In the genomic region with DNA sequence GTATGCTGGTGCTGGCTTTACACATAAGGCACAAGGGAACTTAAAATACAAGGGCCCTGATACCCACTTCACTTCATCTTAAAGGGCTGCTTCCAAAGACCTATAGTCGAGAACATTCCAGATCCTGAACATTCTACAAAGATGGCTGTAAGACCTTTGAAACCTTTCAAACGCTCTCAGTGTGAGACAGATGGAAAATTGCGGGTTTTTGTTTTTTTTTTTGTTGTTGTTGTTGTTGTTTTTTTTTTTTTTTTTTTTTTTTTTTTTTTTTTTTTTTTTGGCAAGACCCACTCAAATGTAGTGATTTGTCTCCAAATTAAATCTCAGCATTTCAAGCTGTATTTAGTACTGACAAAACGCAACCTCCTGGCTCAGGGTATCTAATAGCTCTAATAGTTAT, we compare ENCODE assay signal across 27 mouse cellular contexts. TPM values are rescaled to one million over a fixed set of nuclear protein-coding genes. Genes with fewer than 3 reads are reported as not detected.
DNase-seq lines count a peak whose midpoint lies in the region; ATAC-seq and TF ChIP-seq lines count a peak whose summit lies in the region.
"Had no signal": no experiment of that assay in that cellular context is flagged by ENCODE, and none has a peak within 500 bp of the region (broad histone marks: within the 10 kb centered on the region; RNA-seq: fewer than 3 reads in every experiment).

No protein-coding gene starts in this region.

- peak overlapping the region; percentile 35; the same call in 1 of the 2 replicates for H3K27ac ChIP-seq in gastrocnemius, adult 2 months
- no peak overlapping the region for H3K27ac ChIP-seq in lung, embryonic 16.5 days (ENCODE audit: low read length)
- no peak overlapping the region for H3K27ac ChIP-seq in CH12.LX (ENCODE audit: insufficient read depth, low read depth)
- H3K27ac ChIP-seq: embryonic facial prominence, embryonic 13.5 days; embryonic facial prominence, embryonic 15.5 days; forebrain, embryonic 10.5 days; forebrain, embryonic 12.5 days had no signal

- intact Hi-C loops in gastrocnemius, adult 2 months (cut with DNase I) = no loop called here

- WGBS in lung, embryonic 16.5 days = 76% methylated on average over 4 of the region's 4 CpGs

- no peak overlapping the region for H3K4me3 ChIP-seq in gastrocnemius, adult 2 months
- H3K4me3 ChIP-seq in lung, embryonic 16.5 days (ENCODE audit: low read length) = no peak overlapping the region
- H3K4me3 ChIP-seq in CH12.LX (replicated peaks in 1 of 3; ENCODE audit: low read depth in 2 of 3, low read length in 2 of 3, poor library complexity in 1 of 3) = no peak overlapping the region
- H3K4me3 ChIP-seq: embryonic facial prominence, embryonic 13.5 days; embryonic facial prominence, embryonic 15.5 days; erythroblast, embryonic 14.5 days; forebrain, embryonic 10.5 days; forebrain, embryonic 12.5 days had no signal

- no peaks in the 10 kb centered on the region for H3K9me3 ChIP-seq in lung, embryonic 16.5 days (ENCODE audit: control insufficient read depth, low read length)
- peaks cover 6% of the 10 kb centered on the region for H3K9me3 ChIP-seq in CH12.LX (replicated peaks; ENCODE audit: low read length)
- H3K9me3 ChIP-seq: embryonic facial prominence, embryonic 13.5 days; embryonic facial prominence, embryonic 15.5 days; forebrain, embryonic 10.5 days; forebrain, embryonic 12.5 days had no signal

- no peaks in the 10 kb centered on the region for H3K79me2 ChIP-seq in CH12.LX (replicated peaks; ENCODE audit: control insufficient read depth, extremely low read depth, insufficient read depth, poor library complexity, severe bottlenecking)

- no peak for TF ChIP-seq POLR2A in CH12.LX (IDR thresholded peaks at IDR 0.05; ENCODE audit: low read depth, low read length)

- no peaks in the 10 kb centered on the region for H3K27me3 ChIP-seq in lung, embryonic 16.5 days (ENCODE audit: control insufficient read depth, insufficient read depth, low read depth, low read length)
- no peaks in the 10 kb centered on the region for H3K27me3 ChIP-seq in CH12.LX (replicated peaks)
- H3K27me3 ChIP-seq: embryonic facial prominence, embryonic 13.5 days; embryonic facial prominence, embryonic 15.5 days; forebrain, embryonic 12.5 days; Patski had no signal

- H3K36me3 ChIP-seq in lung, embryonic 16.5 days (ENCODE audit: control insufficient read depth, insufficient read depth, low read length) = no peaks in the 10 kb centered on the region
- H3K36me3 ChIP-seq in CH12.LX (replicated peaks in 1 of 2; ENCODE audit: control insufficient read depth in 1 of 2, insufficient read depth in 1 of 2, low read length in 1 of 2) = peaks cover 0 to 9% of the 10 kb centered on the region in 2 experiments
- H3K36me3 ChIP-seq: embryonic facial prominence, embryonic 13.5 days; embryonic facial prominence, embryonic 15.5 days; forebrain, embryonic 10.5 days; forebrain, embryonic 12.5 days; G1E had no signal

- TF ChIP-seq CTCF in gastrocnemius, adult 2 months (IDR thresholded peaks at IDR 0.05) = no peak
- no peak for TF ChIP-seq CTCF in CH12.LX (conservative IDR thresholded peaks at IDR 0.05 in 1 of 2, IDR thresholded peaks at IDR 0.05 in 1 of 2; ENCODE audit: low read depth in 2 of 2, low read length in 2 of 2)

- H3K9ac ChIP-seq in lung, embryonic 16.5 days (ENCODE audit: low read length) = no peak overlapping the region
- H3K9ac ChIP-seq in CH12.LX (ENCODE audit: insufficient read depth, low read depth) = no peak overlapping the region
- H3K9ac ChIP-seq: embryonic facial prominence, embryonic 13.5 days; embryonic facial prominence, embryonic 15.5 days; forebrain, embryonic 12.5 days had no signal

- in situ Hi-C loops in CH12.LX (cut with MboI; ENCODE audit: low pct_ligation_motif_present, low pct_unique_long_range_greater_than_20kb, low sequenced_read_pairs) = no loop called here

- no peak overlapping the region for H3K4me2 ChIP-seq in lung, embryonic 16.5 days (ENCODE audit: low read depth, low read length)
- no peak overlapping the region for H3K4me2 ChIP-seq in CH12.LX (ENCODE audit: insufficient read depth, low read depth, poor library complexity, severe bottlenecking)
- H3K4me2 ChIP-seq: embryonic facial prominence, embryonic 13.5 days; embryonic facial prominence, embryonic 15.5 days; forebrain, embryonic 12.5 days had no signal

- H3K4me1 ChIP-seq in lung, embryonic 16.5 days (replicated peaks; ENCODE audit: control insufficient read depth, insufficient read depth, low read length) = peaks cover 6% of the 10 kb centered on the region; the same call in 1 of the 2 replicates
- H3K4me1 ChIP-seq in CH12.LX (ENCODE audit: control insufficient read depth in 1 of 2, insufficient read depth in 2 of 2) = peaks cover 5 to 55% of the 10 kb centered on the region in 2 experiments; a peak in 3 of 4 replicates
- H3K4me1 ChIP-seq: embryonic facial prominence, embryonic 13.5 days; embryonic facial prominence, embryonic 15.5 days; forebrain, embryonic 10.5 days; forebrain, embryonic 12.5 days had no signal

- DNase-seq in gastrocnemius, adult 2 months = no peak
- no peak for DNase-seq in gastrocnemius, postnatal 4 days (ENCODE audit: low spot score in 2 of 2)
- DNase-seq in lung, postnatal 10 days = no peak
- DNase-seq in CH12.LX (ENCODE audit: extremely low read depth) = no peak
- DNase-seq: adrenal gland, adult 8-10 months; adrenal gland, postnatal 14 days; adrenal gland, postnatal 36 days; B cell, adult 2 months; cerebellum, adult 18-20 months; cerebellum, adult 8-10 months; cerebellum, adult 9-11 months; cerebellum, postnatal 14 days; cerebellum, postnatal 36 days; embryo, embryonic 11 days had no signal

- TF ChIP-seq RAD21 in CH12.LX (IDR thresholded peaks at IDR 0.05; ENCODE audit: low read depth, low read length) = no peak

- TF ChIP-seq EP300 in CH12.LX (IDR thresholded peaks at IDR 0.05; ENCODE audit: low read length) = no peak

- 0 out of 2 replicates have a peak, but pooled peaks have one; percentile 43 for ATAC-seq in lung, embryonic 16.5 days (ENCODE audit: low read depth)
- ATAC-seq in megakaryocyte progenitor cell, adult 5-6 weeks (replicated peaks; ENCODE audit: poor library complexity) = no peak
- ATAC-seq: activated CD4-positive, CD25-positive, alpha-beta regulatory T cell, adult 4 months; CD4-positive, CD25-positive, alpha-beta regulatory T cell, adult 4 months; forebrain, embryonic 14.5 days; forebrain, embryonic 16.5 days; Patski had no signal

- dilution Hi-C loops in CH12.LX (cut with MboI; ENCODE audit: extremely low pct_ligation_motif_present, extremely low pct_unique_long_range_greater_than_20kb, low sequenced_read_pairs) = no loop called here

TF ChIP-seq in CH12.LX, 34 proteins besides CTCF, POLR2A, EP300 and RAD21:
- peak; percentile 54 for TF ChIP-seq ZNF384 (IDR thresholded peaks at IDR 0.05; ENCODE audit: low read depth, low read length)
- no peak for TF ChIP-seq USF1 (IDR thresholded peaks at IDR 0.05; ENCODE audit: low read depth, low read length)
- TF ChIP-seq NELFE (IDR thresholded peaks at IDR 0.05; ENCODE audit: low read depth, low read length) = no peak
- TF ChIP-seq BHLHE40 (IDR thresholded peaks at IDR 0.05; ENCODE audit: low read depth, low read length) = no peak
- TF ChIP-seq ZKSCAN1 (IDR thresholded peaks at IDR 0.05; ENCODE audit: borderline replicate concordance, low read depth, low read length) = no peak
- no peak for TF ChIP-seq GABPA (IDR thresholded peaks at IDR 0.05; ENCODE audit: insufficient replicate concordance, low read depth, low read length)
- TF ChIP-seq MAFK (IDR thresholded peaks at IDR 0.05; ENCODE audit: insufficient replicate concordance, low read length) = no peak

RNA-seq across cellular contexts. Expression of a gene that starts 32.0 kb away (rescaled TPM):
- total RNA-seq in gastrocnemius, adult 2 months (2021) = under 1 TPM in 1 of 2 experiments, not detected in 1; 0.25 TPM
- 1 to 10 TPM; 1.1 to 1.9 TPM for total RNA-seq in gastrocnemius, postnatal 4 days (2021)
- polyA plus RNA-seq in lung, embryonic 16.5 days (2015; fragmentation: Nextera tagmentation; extraction: Ambion mirVana) = 0.58 and 0.67 TPM in 2 replicates
- 8.0 and 8.7 TPM in 2 replicates for total RNA-seq in CH12.LX (2012; rRNA removed)
- 4.0 and 4.4 TPM in 2 replicates for total RNA-seq in CH12.LX (2014; rRNA removed)
- 6.2 and 7.7 TPM in 2 replicates for polyA plus RNA-seq in CH12.LX (2012; ENCODE audit: insufficient read length, low read depth)
- 0.12 and 0.20 TPM in 2 replicates for total RNA-seq in megakaryocyte progenitor cell, adult 5-6 weeks (2015)
- total RNA-seq in megakaryocyte progenitor cell, adult 5-6 weeks (2017) = 0.20 and 0.21 TPM in 2 replicates
- polyA plus RNA-seq: erythroblast, embryonic 14.5 days; G1E had no signal
